In the genomic region with DNA sequence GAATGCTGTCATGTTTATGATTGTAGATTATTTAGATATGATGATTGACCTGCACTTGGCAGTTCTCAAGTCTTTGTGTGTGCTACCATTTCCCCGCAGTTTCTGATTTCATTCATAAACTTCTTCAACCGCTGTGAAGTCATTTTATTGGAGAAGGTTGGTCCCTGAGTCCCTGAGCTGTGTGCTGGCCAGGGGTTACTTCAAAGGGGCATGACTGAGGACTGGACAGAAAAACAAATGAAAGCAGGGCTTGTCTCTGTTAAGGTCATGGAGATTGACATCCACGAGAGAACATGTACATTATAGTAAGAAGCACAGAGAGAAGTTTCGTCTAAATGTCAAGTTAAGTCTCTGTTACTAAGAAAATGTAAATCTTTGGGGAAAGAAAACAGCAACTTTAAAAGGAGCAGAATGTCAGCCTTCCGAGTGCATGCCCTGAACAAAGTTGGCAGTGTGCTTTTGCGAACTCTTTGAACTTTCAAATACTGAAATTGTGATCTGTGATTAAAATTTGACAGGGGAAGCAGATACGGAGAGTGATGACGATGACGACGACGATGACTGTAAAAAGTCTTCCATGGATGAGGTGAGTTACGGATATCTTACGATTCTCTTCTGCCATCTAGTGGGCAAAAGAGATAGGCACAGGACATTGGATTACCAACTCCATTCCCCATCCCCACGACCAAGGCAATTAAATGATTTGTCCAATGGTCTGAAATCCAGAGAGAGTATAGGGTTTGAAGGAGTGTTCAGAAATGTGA, we compare ENCODE assay signal across 8 mouse cellular contexts.
DNase-seq lines count a peak whose midpoint lies in the region; ATAC-seq and TF ChIP-seq lines count a peak whose summit lies in the region.

No protein-coding gene starts in this region.

- DNase-seq in urinary bladder, postnatal 36 days (ENCODE audit: low spot score in 2 of 2): peak; percentile 3 to 18
- no peak for DNase-seq in urinary bladder, adult 18-20 months (ENCODE audit: low spot score in 2 of 2)
- DNase-seq in cerebellum, adult 9-10 months: peak; percentile 78
- DNase-seq in forelimb bud, embryonic 11.5 days (ENCODE audit: low read depth, low spot score): peak; percentile 74
- DNase-seq in left cerebral cortex, adult 2 months (ENCODE audit: extremely low spot score in 1 of 2, low spot score in 2 of 2): peak; percentile 33 to 46
- DNase-seq in midbrain, embryonic 10.5 days (ENCODE audit: low spot score): peak; percentile 21

- WGBS in midbrain, embryonic 10.5 days: 18% methylated on average over 14 of the region's 14 CpGs
- 7% methylated on average over 14 of the region's 14 CpGs for WGBS in stomach, embryonic 16.5 days

- peaks cover 7% of the 10 kb centered on the region for H3K27me3 ChIP-seq in midbrain, embryonic 10.5 days (ENCODE audit: low read depth, poor library complexity, severe bottlenecking)
- no peaks in the 10 kb centered on the region for H3K27me3 ChIP-seq in stomach, embryonic 16.5 days (ENCODE audit: control insufficient read depth, insufficient read depth, low read length)

- intact Hi-C loops in left cerebral cortex, adult 2 months (cut with DNase I): loop anchor here (1.0 kb wide), 2 partner anchors 649 to 781 kb away; no protein-coding TSS in a partner anchor

- H3K4me1 ChIP-seq in midbrain, embryonic 10.5 days: peaks cover 4% of the 10 kb centered on the region; the same call in 1 of the 2 replicates
- H3K4me1 ChIP-seq in stomach, embryonic 16.5 days (ENCODE audit: control insufficient read depth, insufficient read depth, low read length): no peaks in the 10 kb centered on the region

- H3K4me3 ChIP-seq in left cerebral cortex, adult 2 months: peak overlapping the region; percentile 24; the same call in 1 of the 2 replicates
- peak overlapping the region; percentile 35 for H3K4me3 ChIP-seq in midbrain, embryonic 10.5 days
- peak overlapping the region; percentile 29 for H3K4me3 ChIP-seq in stomach, embryonic 16.5 days (replicated peaks; ENCODE audit: low read length)

- peak overlapping the region; percentile 48 for H3K4me2 ChIP-seq in stomach, embryonic 16.5 days (ENCODE audit: low read depth, low read length)

- peak; percentile 72 for ATAC-seq in inflammation-experienced regulatory T-cells, adult 6 months
- ATAC-seq in stomach, embryonic 16.5 days (ENCODE audit: insufficient read depth, low FRiP score): 0 out of 2 replicates have a peak, but pooled peaks have one; percentile 50

- H3K9ac ChIP-seq in stomach, embryonic 16.5 days (ENCODE audit: low read length): no peak overlapping the region

- no peaks in the 10 kb centered on the region for H3K36me3 ChIP-seq in midbrain, embryonic 10.5 days
- H3K36me3 ChIP-seq in stomach, embryonic 16.5 days (ENCODE audit: control insufficient read depth, insufficient read depth, low read length): no peaks in the 10 kb centered on the region

- TF ChIP-seq CTCF in left cerebral cortex, adult 2 months (IDR thresholded peaks at IDR 0.05): peak; percentile 86

- H3K9me3 ChIP-seq in midbrain, embryonic 10.5 days (replicated peaks): no peaks in the 10 kb centered on the region
- H3K9me3 ChIP-seq in stomach, embryonic 16.5 days (replicated peaks; ENCODE audit: control insufficient read depth, low read length): no peaks in the 10 kb centered on the region

- H3K27ac ChIP-seq in left cerebral cortex, adult 2 months: no peak overlapping the region
- H3K27ac ChIP-seq in midbrain, embryonic 10.5 days (replicated peaks): no peak overlapping the region
- no peak overlapping the region for H3K27ac ChIP-seq in stomach, embryonic 16.5 days (ENCODE audit: low read length)

Comparison
In these comparisons a context has a peak if more than half of its experiments do, and no peak if none do; other contexts are left out.
1. DNase-seq: peak in urinary bladder, postnatal 36 days (2 of 2), cerebellum, adult 9-10 months (single experiment), forelimb bud, embryonic 11.5 days (single experiment), left cerebral cortex, adult 2 months (2 of 2) and midbrain, embryonic 10.5 days (single experiment); none in urinary bladder, adult 18-20 months (0 of 2).
2. Peak in every context shown above with its lines, with median percentiles within 50 percentile points of each other: H3K4me3 ChIP-seq.